Mouse (Mus musculus) heart, postnatal 0 days (tissue): ENCODE measurements at regions not wholly inside any gene's neighbourhood (a gene's known extent, or its start where the extent isn't known, plus 50 kb on each side); places are given as distances from the start of the nearest gene placed in this dataset.

Source experiments
- CTCF ChIP-seq: IDR thresholded peaks from 2 replicates; pipeline ENCODE4 v1.5.1; 2016; ENCODE audit warnings: antibody characterized with exemption, control low read depth, low read depth
- EP300 ChIP-seq: IDR thresholded peaks from 2 replicates; pipeline ENCODE4 v1.6.1; 2016; ENCODE audit warnings: antibody characterized with exemption, low read depth

GRCm38 (mm10) chr3:38263261-38264141, 221.1 kb downstream of the Ankrd50 start:
- TF ChIP-seq CTCF (no peak), EP300 (no peak)
